Mouse (Mus musculus) forebrain, embryonic 13.5 days (tissue): ENCODE measurements around the gene Satb2. TPM values are rescaled to one million over a fixed set of nuclear protein-coding genes. Genes with fewer than 3 reads are reported as not detected.
A peak's percentile ranks its signal among the peaks of the same experiment; 100 is the strongest.

Source experiments
- ATAC-seq: fragments of 200-750 bp; cut with Nextera tagmentation; 2 replicates; pipeline ENCODE4 v1.8.0; 2017
- H3K27ac ChIP-seq: fragments of 300-500 bp; sonication (generic); 2 replicates; pipeline ENCODE4 v1.5.1; 2015; ENCODE audit warnings: inconsistent platforms, mild to moderate bottlenecking, moderate library complexity
- H3K27me3 ChIP-seq: fragments of 300-500 bp; sonication (generic); 2 replicates; pipeline ENCODE4 v1.6.1; 2015; ENCODE audit warnings: mild to moderate bottlenecking, inconsistent platforms
- H3K36me3 ChIP-seq: fragments of 300-500 bp; sonication (generic); 2 replicates; pipeline ENCODE4 v1.6.1; 2015; ENCODE audit warnings: mild to moderate bottlenecking, inconsistent platforms; ENCODE audit not compliant: poor library complexity, severe bottlenecking
- H3K4me1 ChIP-seq: fragments of 300-500 bp; sonication (generic); 2 replicates; pipeline ENCODE4 v1.6.1; 2015; ENCODE audit warnings: inconsistent platforms
- H3K4me2 ChIP-seq: fragments of 300-500 bp; sonication (generic); 2 replicates; pipeline ENCODE4 v1.6.1; 2015; ENCODE audit warnings: inconsistent platforms, mild to moderate bottlenecking, moderate library complexity
- H3K4me3 ChIP-seq: fragments of 300-500 bp; sonication (generic); 2 replicates; pipeline ENCODE4 v1.5.1; 2015; ENCODE audit warnings: mild to moderate bottlenecking, inconsistent platforms
- H3K9ac ChIP-seq: fragments of 300-500 bp; sonication (generic); 2 replicates; pipeline ENCODE4 v1.6.1; 2015; ENCODE audit warnings: mild to moderate bottlenecking, inconsistent platforms
- H3K9me3 ChIP-seq: fragments of 300-500 bp; sonication (generic); replicated peaks from 2 replicates; pipeline ENCODE4 v1.6.1; 2016; ENCODE audit warnings: inconsistent platforms
- WGBS: fragments of 180-500 bp; shearing (Covaris S2); methylation state at CpG from one replicate; pipeline ENCODE4 v1.1.7; 2015; 5-methylcytosine and 5-hydroxymethylcytosine counted together
- polyA plus RNA-seq: library from polyadenylated mRNA; unstranded; fragments of >200 nt; fragmentation: Nextera tagmentation; extraction: Ambion mirVana; gene quantifications from 2 replicates; pipeline ENCODE4 v1.2.1, GENCODE M21; 2015

Gene Satb2
- polyA plus RNA-seq, 1 experiment from 2014 or later: 10.2 TPM

DNA sequence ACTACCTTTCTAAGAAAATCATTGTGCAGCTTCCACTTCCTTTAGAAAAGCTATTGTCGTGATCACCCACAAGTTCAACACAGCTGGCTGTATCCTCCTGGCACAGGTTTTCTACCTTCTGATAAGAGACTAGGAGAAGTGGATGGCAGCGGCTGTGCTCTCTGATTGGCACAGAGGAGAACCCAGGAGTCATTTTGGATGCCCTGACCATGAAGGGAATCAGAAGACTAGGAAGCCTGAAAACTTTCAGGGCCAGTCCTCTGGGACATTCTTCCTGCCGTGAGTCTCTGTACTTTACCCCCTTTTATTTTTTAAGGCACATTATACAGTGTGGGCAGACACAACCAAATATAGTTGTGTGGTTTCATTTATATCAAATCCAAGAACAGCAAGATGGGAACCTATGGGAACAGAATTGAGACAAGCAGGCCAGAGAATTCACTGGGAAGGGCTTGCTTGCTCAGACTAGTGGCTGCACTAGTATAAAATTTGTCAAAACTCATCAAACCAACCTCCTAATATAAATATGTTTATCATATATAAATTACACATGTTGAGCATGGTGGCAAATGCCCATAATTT lies 77.7 kb downstream of the Satb2 start:
- WGBS: 85% methylated on average over 3 of the region's 3 CpGs
- Histone ChIP-seq H3K4me3 (no peak overlapping the region), H3K9ac (no peak overlapping the region), H3K27ac (peak overlapping the region; percentile 49; the same call in 1 of the 2 replicates), H3K9me3 (no peaks in the 10 kb centered on the region), H3K4me2 (no peak overlapping the region), H3K4me1 (peaks cover 6% of the 10 kb centered on the region; the same call in 1 of the 2 replicates), H3K36me3 (peaks cover 7% of the 10 kb centered on the region; the same call in 1 of the 2 replicates), H3K27me3 (no peaks in the 10 kb centered on the region)
- ATAC-seq: no peak

DNA sequence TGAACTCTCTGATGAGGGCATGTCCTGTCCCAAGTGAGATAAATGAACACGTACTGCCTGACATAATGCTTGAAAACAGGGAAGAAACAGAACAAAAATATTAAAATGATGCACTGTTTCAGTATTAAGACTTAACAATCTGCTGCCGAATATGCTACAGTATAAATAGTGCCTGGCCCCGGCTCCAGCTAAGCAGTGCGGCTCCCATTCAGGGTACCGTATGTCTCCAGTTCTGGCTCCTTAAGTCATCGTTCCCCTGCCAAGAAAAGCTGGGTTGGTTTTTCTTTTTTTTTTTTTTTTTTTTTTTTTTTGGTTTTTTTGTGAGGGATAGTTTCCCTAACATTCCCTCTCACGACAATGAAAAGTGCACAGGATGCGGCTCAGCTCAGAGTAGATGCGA lies 78.3 kb downstream of the Satb2 start:
- ATAC-seq: peak; percentile 63; the same call in 1 of the 2 replicates
- H3K27ac ChIP-seq: peak overlapping the region; percentile 49; the same call in 1 of the 2 replicates
- H3K4me2 ChIP-seq: no peak overlapping the region
- H3K4me3 ChIP-seq: no peak overlapping the region
- no peaks in the 10 kb centered on the region for H3K9me3 ChIP-seq
- peaks cover 7% of the 10 kb centered on the region; the same call in 1 of the 2 replicates for H3K36me3 ChIP-seq
- H3K4me1 ChIP-seq: peaks cover 6% of the 10 kb centered on the region; the same call in 1 of the 2 replicates
- WGBS: 87% methylated on average over 9 of the region's 9 CpGs
- H3K9ac ChIP-seq: no peak overlapping the region
- no peaks in the 10 kb centered on the region for H3K27me3 ChIP-seq

DNA sequence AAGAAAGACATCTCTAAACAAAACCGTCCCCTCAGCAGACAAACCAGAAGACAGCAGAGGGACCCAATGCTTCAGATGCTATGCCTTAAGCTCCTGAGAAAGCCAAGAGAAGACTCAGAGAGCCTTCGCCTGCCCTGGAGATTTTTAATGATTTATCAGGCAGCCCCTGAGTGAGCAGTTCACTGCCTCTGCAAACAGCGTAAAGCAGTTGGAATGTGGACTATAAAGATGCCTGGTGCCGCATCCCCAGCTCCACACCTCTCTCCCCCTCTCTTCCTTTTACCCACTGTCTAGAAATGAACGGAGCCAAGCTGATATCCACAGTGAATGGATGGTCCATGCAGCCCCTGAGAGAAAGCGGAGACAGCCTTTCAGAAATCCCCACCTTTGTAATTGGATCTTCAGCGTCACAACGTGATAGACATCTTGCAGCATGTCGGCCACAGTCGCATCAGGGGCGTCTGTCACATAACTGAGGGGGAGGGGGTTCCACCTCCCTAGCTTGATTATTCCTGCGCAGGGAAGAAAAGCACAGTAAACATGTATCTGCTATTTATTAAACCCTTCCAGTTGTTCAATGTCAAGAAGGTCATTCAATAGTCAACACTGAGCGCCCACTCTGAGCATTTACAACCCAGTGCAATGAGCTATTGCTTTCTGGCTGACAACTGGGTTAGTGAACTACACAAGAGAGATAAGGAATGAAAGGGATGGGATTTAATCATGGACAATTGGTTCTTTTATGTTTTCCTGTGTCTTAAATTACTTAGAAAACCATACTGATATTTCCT lies 79.6 kb downstream of the Satb2 start:
- 69% methylated on average over 13 of the region's 13 CpGs for WGBS

DNA sequence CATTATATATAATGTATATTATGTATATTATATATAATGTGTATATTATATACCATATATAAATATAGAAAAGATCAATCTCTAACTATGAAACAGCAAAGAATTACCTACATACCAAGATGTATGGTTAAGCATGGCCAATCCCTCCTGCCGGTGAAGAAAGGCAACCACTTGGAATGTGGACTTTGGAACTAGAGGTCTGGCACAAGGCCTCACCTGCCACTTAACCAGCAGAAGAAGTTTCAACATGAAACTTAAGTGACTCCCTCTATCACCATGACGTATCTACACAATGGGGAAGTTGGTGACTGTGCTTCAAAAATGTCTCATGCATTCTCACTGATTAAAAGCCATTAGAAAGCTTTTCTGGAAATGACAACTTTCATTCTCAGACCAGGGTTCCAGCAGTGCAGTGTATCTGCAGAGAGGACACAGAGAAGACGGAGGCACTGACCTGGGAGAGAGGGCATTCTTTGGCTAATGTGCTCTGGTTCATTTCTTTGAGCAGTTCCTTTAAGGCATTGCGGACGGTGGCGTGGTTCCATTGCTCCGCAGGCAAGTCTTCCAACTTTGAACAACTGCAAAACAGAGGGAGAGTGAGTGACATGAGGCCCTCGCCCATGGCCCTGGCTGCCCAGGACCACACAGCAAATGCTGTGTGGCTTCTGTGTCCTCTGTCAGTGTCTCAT lies 80.8 kb downstream of the Satb2 start:
- WGBS: 95% methylated on average over 8 of the region's 8 CpGs
- Histone ChIP-seq H3K4me2 (no peak overlapping the region), H3K9ac (no peak overlapping the region), H3K4me1 (peaks cover 6% of the 10 kb centered on the region; the same call in 1 of the 2 replicates), H3K36me3 (peaks cover 7% of the 10 kb centered on the region; the same call in 1 of the 2 replicates), H3K27ac (no peak overlapping the region), H3K27me3 (no peaks in the 10 kb centered on the region), H3K4me3 (no peak overlapping the region), H3K9me3 (no peaks in the 10 kb centered on the region)
- no peak for ATAC-seq

More for the DNA sequence above, 79.6 kb downstream of the Satb2 start:
- H3K4me3 ChIP-seq: no peak overlapping the region
- peaks cover 6% of the 10 kb centered on the region; the same call in 1 of the 2 replicates for H3K4me1 ChIP-seq
- peaks cover 7% of the 10 kb centered on the region; the same call in 1 of the 2 replicates for H3K36me3 ChIP-seq
- no peaks in the 10 kb centered on the region for H3K27me3 ChIP-seq
- peak; percentile 44; the same call in 1 of the 2 replicates for ATAC-seq
- H3K27ac ChIP-seq: peak overlapping the region; percentile 31; the same call in 1 of the 2 replicates
- H3K9ac ChIP-seq: no peak overlapping the region
- H3K4me2 ChIP-seq: no peak overlapping the region
- H3K9me3 ChIP-seq: no peaks in the 10 kb centered on the region

DNA sequence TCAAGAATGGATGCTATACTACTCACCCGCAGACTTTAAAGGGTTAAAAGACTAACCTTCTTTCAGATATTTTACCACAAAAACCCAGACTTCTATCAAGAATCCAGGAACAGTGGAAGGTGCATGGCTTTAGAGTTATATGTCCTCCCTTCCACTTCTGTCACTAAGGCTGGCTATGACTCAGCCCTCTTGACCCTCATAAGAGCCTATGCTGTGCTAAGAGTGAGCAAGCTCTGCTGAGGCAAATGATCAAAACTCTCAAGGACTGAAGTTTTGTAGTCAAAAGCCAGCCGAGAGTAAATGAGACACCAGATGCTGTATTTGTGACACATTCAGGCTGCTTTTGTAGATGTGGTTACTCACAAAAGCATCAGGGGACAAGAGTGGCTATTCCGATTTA lies 81.8 kb downstream of the Satb2 start:
- Histone ChIP-seq H3K4me2 (no peak overlapping the region), H3K9ac (no peak overlapping the region)
- WGBS: 89% methylated on average over 3 of the region's 3 CpGs

DNA sequence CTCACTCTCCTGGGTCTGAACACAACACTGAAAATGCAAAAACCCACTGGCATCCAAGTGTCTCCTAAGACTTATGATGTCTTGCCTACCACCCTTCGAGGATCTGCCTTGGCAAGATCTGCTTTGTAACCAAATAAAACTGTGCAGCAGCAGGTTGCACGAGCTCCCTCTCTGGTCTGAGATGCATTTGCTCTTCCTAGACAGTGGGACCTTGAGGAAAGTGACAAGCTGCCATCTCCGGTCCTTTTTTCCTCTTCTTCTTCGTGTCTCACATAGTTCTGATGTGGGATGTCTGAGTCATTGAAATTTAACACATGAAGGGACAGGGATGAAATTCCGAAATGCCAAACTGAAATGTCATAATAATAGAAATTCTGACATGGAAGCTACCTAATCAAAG lies 85.7 kb downstream of the Satb2 start:
- Histone ChIP-seq H3K27ac (no peak overlapping the region), H3K27me3 (no peaks in the 10 kb centered on the region), H3K4me3 (no peak overlapping the region), H3K36me3 (peaks cover 4% of the 10 kb centered on the region; the same call in 1 of the 2 replicates), H3K4me1 (no peaks in the 10 kb centered on the region), H3K9me3 (no peaks in the 10 kb centered on the region), H3K4me2 (no peak overlapping the region), H3K9ac (no peak overlapping the region)
- ATAC-seq: no peak
- WGBS: 88% methylated on average over 5 of the region's 5 CpGs

More for the DNA sequence above, 81.8 kb downstream of the Satb2 start:
- H3K27me3 ChIP-seq: no peaks in the 10 kb centered on the region
- H3K4me3 ChIP-seq: no peak overlapping the region
- H3K4me1 ChIP-seq: peaks cover 6% of the 10 kb centered on the region; the same call in 1 of the 2 replicates
- peaks cover 7% of the 10 kb centered on the region; the same call in 1 of the 2 replicates for H3K36me3 ChIP-seq
- no peak overlapping the region for H3K27ac ChIP-seq
- no peak for ATAC-seq
- no peaks in the 10 kb centered on the region for H3K9me3 ChIP-seq

DNA sequence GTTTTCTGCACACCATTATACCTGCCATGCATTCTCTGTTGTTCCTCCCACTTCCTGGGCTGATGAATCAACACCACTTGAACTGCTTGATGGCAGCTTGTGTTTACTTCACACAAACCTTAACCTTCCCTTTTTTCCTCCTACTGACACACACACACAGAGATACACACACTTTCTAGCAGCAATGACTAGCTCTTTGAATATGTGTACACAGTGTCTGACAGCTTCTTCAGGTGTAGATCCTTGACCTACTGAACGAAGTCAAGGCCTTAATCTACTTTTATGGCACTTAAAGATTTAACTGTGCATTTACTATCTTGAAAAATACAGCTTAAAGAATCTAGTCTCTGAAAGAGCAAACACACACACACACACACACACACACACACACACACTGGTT lies 89.5 kb downstream of the Satb2 start:
- Histone ChIP-seq H3K9ac (no peak overlapping the region), H3K27me3 (no peaks in the 10 kb centered on the region), H3K9me3 (no peaks in the 10 kb centered on the region), H3K4me1 (no peaks in the 10 kb centered on the region), H3K4me2 (no peak overlapping the region), H3K27ac (no peak overlapping the region), H3K36me3 (no peaks in the 10 kb centered on the region), H3K4me3 (no peak overlapping the region)
- WGBS: 85% methylated on average over 1 of the region's 1 CpGs
- no peak for ATAC-seq

DNA sequence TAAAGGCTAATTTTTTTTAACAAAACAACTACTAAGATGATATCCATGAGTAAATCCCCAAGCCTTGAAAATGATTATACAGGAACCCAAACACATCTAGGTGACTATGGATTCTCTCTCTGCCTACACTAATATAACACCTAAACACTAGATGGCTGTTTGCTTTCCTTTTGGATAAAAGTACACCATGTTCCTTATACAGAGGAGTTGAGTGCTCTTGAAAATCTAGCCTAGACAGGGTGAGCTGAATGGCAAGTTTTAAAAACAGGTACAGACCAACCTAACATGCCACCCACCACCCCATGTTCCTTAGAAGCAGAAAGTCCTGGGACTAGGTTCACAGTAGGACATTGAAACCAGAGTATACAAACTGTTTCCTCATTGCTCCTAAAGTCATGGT lies 90.9 kb downstream of the Satb2 start:
- Histone ChIP-seq H3K27ac (no peak overlapping the region), H3K4me2 (no peak overlapping the region), H3K9ac (no peak overlapping the region), H3K4me1 (no peaks in the 10 kb centered on the region), H3K36me3 (no peaks in the 10 kb centered on the region), H3K4me3 (no peak overlapping the region), H3K9me3 (no peaks in the 10 kb centered on the region), H3K27me3 (no peaks in the 10 kb centered on the region)
- no peak for ATAC-seq

DNA sequence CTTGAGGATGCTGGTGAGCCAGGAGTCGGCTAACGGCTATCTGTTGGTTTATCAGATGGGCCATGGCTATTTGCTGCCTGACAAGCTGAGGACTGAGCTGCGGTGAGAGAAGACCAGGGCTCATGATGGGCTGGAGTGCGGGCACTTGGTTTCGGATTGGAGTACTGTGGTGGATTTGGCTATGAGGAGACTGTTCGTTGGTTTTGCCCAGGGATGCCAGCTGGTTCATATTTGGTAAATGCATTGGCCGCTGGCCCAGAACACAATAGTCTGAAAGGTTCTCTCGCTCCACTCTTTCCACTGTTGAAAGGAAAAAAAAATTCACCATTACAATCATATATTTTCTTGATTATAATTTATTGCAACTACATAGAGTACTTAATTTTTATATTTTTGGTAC lies 107.0 kb downstream of the Satb2 start:
- Histone ChIP-seq H3K36me3 (peaks cover 10% of the 10 kb centered on the region), H3K4me1 (no peaks in the 10 kb centered on the region), H3K9ac (no peak overlapping the region), H3K9me3 (no peaks in the 10 kb centered on the region), H3K27me3 (no peaks in the 10 kb centered on the region), H3K4me2 (no peak overlapping the region), H3K27ac (no peak overlapping the region), H3K4me3 (no peak overlapping the region)
- 92% methylated on average over 8 of the region's 8 CpGs for whole genome bisulfite sequencing
- no peak for ATAC-seq

DNA sequence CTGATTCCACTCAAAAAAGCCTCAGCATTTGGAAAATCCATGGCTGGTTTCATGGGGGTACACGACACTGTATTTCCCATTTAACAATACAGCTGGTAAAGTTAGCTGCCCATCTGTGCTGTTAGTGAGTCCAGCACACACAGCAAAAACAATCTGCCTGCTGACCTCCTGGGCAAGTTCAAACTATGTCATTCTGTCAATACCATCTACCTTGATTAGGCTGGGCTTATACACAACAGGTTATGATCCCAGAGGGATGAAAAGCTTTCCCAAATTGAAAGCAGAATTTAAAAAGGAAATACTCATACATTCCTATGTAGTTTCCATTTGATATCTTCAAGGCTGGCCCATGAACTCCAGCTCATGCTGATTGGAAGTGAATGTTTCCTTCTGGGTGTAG lies 113.2 kb downstream of the Satb2 start:
- Histone ChIP-seq H3K27ac (no peak overlapping the region), H3K9ac (no peak overlapping the region), H3K4me1 (no peaks in the 10 kb centered on the region), H3K36me3 (no peaks in the 10 kb centered on the region), H3K9me3 (no peaks in the 10 kb centered on the region), H3K4me2 (no peak overlapping the region), H3K4me3 (no peak overlapping the region), H3K27me3 (no peaks in the 10 kb centered on the region)
- no peak for ATAC-seq
- WGBS: 72% methylated on average over 1 of the region's 1 CpGs

DNA sequence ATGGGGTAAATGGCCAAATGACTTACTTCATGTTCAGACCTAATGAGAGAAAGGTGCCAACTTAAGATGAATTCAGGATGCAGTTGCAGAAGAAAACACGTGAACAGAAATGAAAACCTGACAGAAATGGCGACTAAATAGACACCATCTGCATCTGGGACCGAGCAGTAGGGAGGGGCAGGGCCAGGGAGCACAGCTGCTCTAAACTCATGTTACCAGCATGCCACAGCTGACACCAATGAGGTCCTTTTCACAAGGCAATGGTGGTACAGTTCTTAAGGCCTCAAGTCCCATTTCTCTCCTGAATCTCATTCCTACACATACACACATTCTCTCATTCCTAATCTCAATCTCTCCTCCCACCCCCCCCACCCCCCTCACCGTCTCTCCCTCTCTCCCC lies 115.7 kb downstream of the Satb2 start:
- WGBS: 79% methylated on average over 4 of the region's 4 CpGs
- H3K36me3 ChIP-seq: no peaks in the 10 kb centered on the region
- H3K27ac ChIP-seq: no peak overlapping the region
- H3K4me3 ChIP-seq: no peak overlapping the region
- H3K27me3 ChIP-seq: no peaks in the 10 kb centered on the region
- no peak overlapping the region for H3K9ac ChIP-seq
- H3K4me2 ChIP-seq: no peak overlapping the region
- no peaks in the 10 kb centered on the region for H3K9me3 ChIP-seq
- no peaks in the 10 kb centered on the region for H3K4me1 ChIP-seq
- no peak for ATAC-seq

DNA sequence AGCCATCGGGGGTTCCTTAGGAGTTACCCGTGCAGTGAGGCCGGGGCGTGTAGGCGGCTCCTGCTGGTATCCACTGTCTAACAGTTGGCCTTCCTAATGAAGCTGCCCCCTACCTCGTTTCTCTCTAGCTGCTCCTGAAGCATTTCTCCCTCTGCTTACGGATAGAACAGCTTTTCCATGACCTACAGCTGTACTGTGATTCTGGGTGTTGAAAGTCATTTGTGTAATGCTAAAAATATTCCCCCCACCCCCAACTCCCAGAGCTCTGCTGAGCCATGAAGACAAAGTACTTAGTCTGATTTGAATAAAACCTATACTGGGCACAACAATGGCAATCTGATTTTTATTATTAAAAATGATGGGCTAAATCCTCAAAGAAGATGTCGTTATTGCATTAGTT lies 121.2 kb downstream of the Satb2 start:
- WGBS: 72% methylated on average over 8 of the region's 8 CpGs
- no peak for ATAC-seq
- Histone ChIP-seq H3K27me3 (no peaks in the 10 kb centered on the region), H3K4me1 (no peaks in the 10 kb centered on the region), H3K27ac (no peak overlapping the region), H3K36me3 (no peaks in the 10 kb centered on the region), H3K9ac (no peak overlapping the region), H3K4me3 (no peak overlapping the region), H3K4me2 (no peak overlapping the region), H3K9me3 (no peaks in the 10 kb centered on the region)
